Mouse (Mus musculus) cerebellum, adult 2 months (tissue): Measurements from ENCODE around the gene Slc5a11.

ENCODE experiments used
- CTCF ChIP-seq: fragments of 200-500 bp; IDR thresholded peaks from 2 replicates; pipeline ENCODE4 v1.5.1; 2011; ENCODE audit warnings: low read depth, mild to moderate bottlenecking, control low read depth, low read length, moderate library complexity, borderline replicate concordance; ENCODE audit not compliant: insufficient read depth
- POLR2A ChIP-seq: fragments of 200-500 bp; IDR thresholded peaks from 2 replicates; pipeline ENCODE4 v1.6.1; 2011; ENCODE audit warnings: low read length, control low read depth, borderline replicate concordance; ENCODE audit not compliant: insufficient read depth

- TF ChIP-seq CTCF (no peak), POLR2A (no peak)
Observed at GRCm38 (mm10) chr7:123220633-123220942, 6.0 kb downstream of the Slc5a11 start.
